Mouse (Mus musculus) R1 (cell line): Measurements from ENCODE around the gene Cnr1.
A peak's percentile ranks its signal among the peaks of the same experiment; 100 is the strongest.

Experiments
- DNase-seq: peaks from one replicate; pipeline ENCODE4 v3.0.0-alpha.2; 2018; ENCODE audit warnings: low read depth, low spot score

The Cnr1 gene

GRCm38 (mm10) chr4:33941557-33941956 is 17.2 kb downstream of the Cnr1 start:
- no peak for DNase-seq

GRCm38 (mm10) chr4:33943936-33944335 is 19.5 kb downstream of the Cnr1 start:
- DNase-seq: no peak

GRCm38 (mm10) chr4:33945742-33946141 is 21.3 kb downstream of the Cnr1 start:
- no peak for DNase-seq

GRCm38 (mm10) chr4:33947584-33947983 is 23.2 kb downstream of the Cnr1 start:
- no peak for DNase-seq

GRCm38 (mm10) chr4:33957398-33957797 is 33.0 kb downstream of the Cnr1 start:
- no peak for DNase-seq

GRCm38 (mm10) chr4:33958515-33958914 is 34.1 kb downstream of the Cnr1 start:
- DNase-seq: no peak

GRCm38 (mm10) chr4:33959841-33960240 is 35.4 kb downstream of the Cnr1 start:
- no peak for DNase-seq

- DNase-seq: peak; percentile 57
Observed at GRCm38 (mm10) chr4:33970726-33971125, 46.3 kb downstream of the Cnr1 start.

GRCm38 (mm10) chr4:33988466-33989089 is 64.2 kb downstream of the Cnr1 start:
- no peak for DNase-seq

- no peak for DNase-seq
Observed at GRCm38 (mm10) chr4:33992687-33993086, 68.3 kb downstream of the Cnr1 start.

- DNase-seq: no peak
Observed at GRCm38 (mm10) chr4:33996382-33996781, 72.0 kb downstream of the Cnr1 start.
